Mouse (Mus musculus): ENCODE results near the gene Smc5. TPM values are rescaled to one million over a fixed set of nuclear protein-coding genes. Genes with fewer than 3 reads are reported as not detected.

The Smc5 gene
- polyA plus RNA-seq, 1 experiment, result 0.42 TPM

DNA sequence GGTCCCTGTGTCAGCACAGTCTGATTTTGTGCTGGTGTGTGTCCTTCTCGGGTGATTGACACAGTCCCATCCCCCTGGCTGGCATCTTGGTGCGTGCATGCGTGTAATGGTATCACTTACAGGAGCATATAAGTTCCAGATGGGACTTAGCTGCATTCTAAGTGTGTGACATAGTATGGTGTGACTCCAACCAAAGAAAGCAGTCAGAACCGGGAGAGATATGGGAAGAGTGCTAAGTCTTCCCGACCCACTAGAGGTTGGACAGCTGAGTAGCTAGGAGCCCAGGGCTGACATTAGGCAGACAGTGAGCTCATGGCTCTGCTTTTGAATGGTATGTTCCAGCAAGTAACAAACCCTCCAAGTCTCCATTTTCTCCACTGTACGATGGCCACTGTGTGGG is 110.8 kb downstream of the Smc5 start:
- H3K27me3 ChIP-seq (ENCODE audit: control insufficient read depth), result no peaks in the 10 kb centered on the region
- H3K4me1 ChIP-seq (ENCODE audit: control insufficient read depth), result no peaks in the 10 kb centered on the region
- H3K4me3 ChIP-seq (replicated peaks), result no peak overlapping the region
- TF ChIP-seq TAL1 (IDR thresholded peaks at IDR 0.05; ENCODE audit: low read length) (no peak), GATA1 (IDR thresholded peaks at IDR 0.05; ENCODE audit: low read length) (no peak)
- H3K36me3 ChIP-seq (ENCODE audit: control insufficient read depth), result no peaks in the 10 kb centered on the region
- H3K9me3 ChIP-seq (ENCODE audit: control insufficient read depth, low read length), result no peaks in the 10 kb centered on the region

GRCm38 (mm10) chr19:23162387-23162809 is 111.3 kb downstream of the Smc5 start:
- H3K4me1 ChIP-seq (ENCODE audit: control insufficient read depth), result no peaks in the 10 kb centered on the region
- H3K9me3 ChIP-seq (ENCODE audit: control insufficient read depth, low read length), result no peaks in the 10 kb centered on the region
- no peaks in the 10 kb centered on the region for H3K36me3 ChIP-seq (ENCODE audit: control insufficient read depth)
- no peak overlapping the region for H3K4me3 ChIP-seq (replicated peaks)
- H3K27me3 ChIP-seq (ENCODE audit: control insufficient read depth), result no peaks in the 10 kb centered on the region
- TF ChIP-seq GATA1 (IDR thresholded peaks at IDR 0.05; ENCODE audit: low read length) (no peak), TAL1 (IDR thresholded peaks at IDR 0.05; ENCODE audit: low read length) (no peak)

- peaks cover 9% of the 10 kb centered on the region for H3K4me1 ChIP-seq (ENCODE audit: control insufficient read depth)
- no peaks in the 10 kb centered on the region for H3K9me3 ChIP-seq (ENCODE audit: control insufficient read depth, low read length)
- no peak for TF ChIP-seq TAL1 (IDR thresholded peaks at IDR 0.05; ENCODE audit: low read length)
- TF ChIP-seq GATA1 (IDR thresholded peaks at IDR 0.05; ENCODE audit: low read length), result no peak
- H3K27me3 ChIP-seq (ENCODE audit: control insufficient read depth), result no peaks in the 10 kb centered on the region
- no peak overlapping the region for H3K4me3 ChIP-seq (replicated peaks)
- H3K36me3 ChIP-seq (ENCODE audit: control insufficient read depth), result no peaks in the 10 kb centered on the region
Measured at GRCm38 (mm10) chr19:23159780-23160395, 113.8 kb downstream of the Smc5 start.

Other genes with a start within 250 kb of the Smc5 start
- gene Klf9, start 132.7 kb downstream of the Smc5 start, polyA plus RNA-seq (2012), result 0.06 and 0.20 TPM in 2 replicates
- gene Mamdc2, start 174.5 kb upstream of the Smc5 start, polyA plus RNA-seq (2012), result not detected in 2 replicates

Measured in erythroblast, embryonic 14.5 days (primary cell).